Mouse (Mus musculus): ENCODE measurements at regions not wholly inside any gene's neighbourhood (a gene's known extent, or its start where the extent isn't known, plus 50 kb on each side); places are given as distances from the start of the nearest gene placed in this dataset.

GRCm38 (mm10) chr8:26239604-26240003, 120.3 kb downstream of the Gm45692 start:
- TF ChIP-seq USF1 (IDR thresholded peaks at IDR 0.05; ENCODE audit: low read depth, low read length), result no peak
- peak; percentile 70 for TF ChIP-seq EP300 (IDR thresholded peaks at IDR 0.05; ENCODE audit: low read length)
- TF ChIP-seq JUN (IDR thresholded peaks at IDR 0.05; ENCODE audit: insufficient read depth, low read depth, low read length), result peak; percentile 40; the same call in 1 of the 2 replicates
